Mouse (Mus musculus) CH12.LX (cell line): ENCODE data around the gene Pip. TPM values are rescaled to one million over a fixed set of nuclear protein-coding genes. Genes with fewer than 3 reads are reported as not detected.

Experiments
- polyA plus RNA-seq: library from polyadenylated mRNA; unstranded; fragments of >175 nt; gene quantifications from 2 replicates; pipeline ENCODE4 v1.2.1, GENCODE M21; 2012; ENCODE audit warnings: low read depth; ENCODE audit not compliant: insufficient read length
- total RNA-seq, 2 experiments: library from RNA; depleted of rRNA; stranded (reverse); fragments of 300-350 nt in 1 of 2; fragments of >200 nt in 1 of 2; gene quantifications; 2 replicates each; pipeline ENCODE4 v1.2.3; 2012 to 2014

Gene Pip
- total and polyA plus RNA-seq, 3 experiments: not detected

Other genes starting within 250 kb of the Pip start
- 0.04 TPM in 1 of 2 replicates, not detected in the other for gene Ephb6, start 242.1 kb upstream of the Pip start, total RNA-seq (2012; rRNA removed)
- gene Ephb6, start 242.1 kb upstream of the Pip start, total RNA-seq (2014; rRNA removed): not detected in 2 replicates
- gene Ephb6, start 242.1 kb upstream of the Pip start, polyA plus RNA-seq: not detected in 2 replicates
- gene Trpv6, start 211.1 kb upstream of the Pip start, total RNA-seq (2012; rRNA removed): not detected in 2 replicates
- not detected in 2 replicates for gene Trpv6, start 211.1 kb upstream of the Pip start, total RNA-seq (2014; rRNA removed)
- gene Trpv6, start 211.1 kb upstream of the Pip start, polyA plus RNA-seq: not detected in 2 replicates
- gene Trpv5, start 166.8 kb upstream of the Pip start, total RNA-seq (2012; rRNA removed): not detected in 2 replicates
- not detected in 2 replicates for gene Trpv5, start 166.8 kb upstream of the Pip start, total RNA-seq (2014; rRNA removed)
- not detected in 2 replicates for gene Trpv5, start 166.8 kb upstream of the Pip start, polyA plus RNA-seq
- gene Llcfc1, start 163.1 kb upstream of the Pip start, total RNA-seq (2012; rRNA removed): not detected in 2 replicates
- gene Llcfc1, start 163.1 kb upstream of the Pip start, total RNA-seq (2014; rRNA removed): not detected in 2 replicates
- gene Llcfc1, start 163.1 kb upstream of the Pip start, polyA plus RNA-seq: not detected in 2 replicates
- not detected in 2 replicates for gene Kel, start 143.2 kb upstream of the Pip start, total RNA-seq (2012; rRNA removed)
- not detected in 2 replicates for gene Kel, start 143.2 kb upstream of the Pip start, total RNA-seq (2014; rRNA removed)
- not detected in 2 replicates for gene Kel, start 143.2 kb upstream of the Pip start, polyA plus RNA-seq
- gene Olfr459, start 72.4 kb upstream of the Pip start, total RNA-seq (2012; rRNA removed): not detected in 2 replicates
- gene Olfr459, start 72.4 kb upstream of the Pip start, total RNA-seq (2014; rRNA removed): not detected in 2 replicates
- gene Olfr459, start 72.4 kb upstream of the Pip start, polyA plus RNA-seq: not detected in 2 replicates
- gene Sval2, start 5.5 kb downstream of the Pip start, total RNA-seq (2012; rRNA removed): not detected in 2 replicates
- not detected in 2 replicates for gene Sval2, start 5.5 kb downstream of the Pip start, total RNA-seq (2014; rRNA removed)
- gene Sval2, start 5.5 kb downstream of the Pip start, polyA plus RNA-seq: not detected in 2 replicates
- gene Sval1, start 104.1 kb downstream of the Pip start, total RNA-seq (2012; rRNA removed): not detected in 2 replicates
- gene Sval1, start 104.1 kb downstream of the Pip start, total RNA-seq (2014; rRNA removed): not detected in 2 replicates
- gene Sval1, start 104.1 kb downstream of the Pip start, polyA plus RNA-seq: not detected in 2 replicates
- gene Sval3, start 120.6 kb downstream of the Pip start, total RNA-seq (2012; rRNA removed): not detected in 2 replicates
- gene Sval3, start 120.6 kb downstream of the Pip start, total RNA-seq (2014; rRNA removed): not detected in 2 replicates
- not detected in 2 replicates for gene Sval3, start 120.6 kb downstream of the Pip start, polyA plus RNA-seq
- gene Sva, start 190.9 kb downstream of the Pip start, total RNA-seq (2012; rRNA removed): not detected in 2 replicates
- gene Sva, start 190.9 kb downstream of the Pip start, total RNA-seq (2014; rRNA removed): not detected in 2 replicates
- gene Sva, start 190.9 kb downstream of the Pip start, polyA plus RNA-seq: not detected in 2 replicates